Mouse (Mus musculus): ENCODE measurements around the gene Mtmr10.

GRCm38 (mm10) chr7:64358666-64359065, 71.2 kb downstream of the Mtmr10 start:
- TF ChIP-seq GATA1 (IDR thresholded peaks at IDR 0.05; ENCODE audit: borderline replicate concordance, low read length): no peak
- TF ChIP-seq FLI1 (IDR thresholded peaks at IDR 0.05; ENCODE audit: low read length): no peak

Measured in megakaryocyte, embryonic 14.5 days (primary cell).